Mouse (Mus musculus): ENCODE measurements around the gene Radil.

GRCm38 (mm10) chr5:142509141-142510060 lies 41.5 kb downstream of the Radil start:
- TF ChIP-seq POLR2A (IDR thresholded peaks at IDR 0.05; ENCODE audit: low read depth, low read length) (no peak), CTCF (IDR thresholded peaks at IDR 0.05; ENCODE audit: extremely low read depth, insufficient read length, insufficient replicate concordance, low read depth, low read length) (no peak)
